Mouse (Mus musculus): ENCODE measurements around the gene Nol4l.

Gene Nol4l

DNA sequence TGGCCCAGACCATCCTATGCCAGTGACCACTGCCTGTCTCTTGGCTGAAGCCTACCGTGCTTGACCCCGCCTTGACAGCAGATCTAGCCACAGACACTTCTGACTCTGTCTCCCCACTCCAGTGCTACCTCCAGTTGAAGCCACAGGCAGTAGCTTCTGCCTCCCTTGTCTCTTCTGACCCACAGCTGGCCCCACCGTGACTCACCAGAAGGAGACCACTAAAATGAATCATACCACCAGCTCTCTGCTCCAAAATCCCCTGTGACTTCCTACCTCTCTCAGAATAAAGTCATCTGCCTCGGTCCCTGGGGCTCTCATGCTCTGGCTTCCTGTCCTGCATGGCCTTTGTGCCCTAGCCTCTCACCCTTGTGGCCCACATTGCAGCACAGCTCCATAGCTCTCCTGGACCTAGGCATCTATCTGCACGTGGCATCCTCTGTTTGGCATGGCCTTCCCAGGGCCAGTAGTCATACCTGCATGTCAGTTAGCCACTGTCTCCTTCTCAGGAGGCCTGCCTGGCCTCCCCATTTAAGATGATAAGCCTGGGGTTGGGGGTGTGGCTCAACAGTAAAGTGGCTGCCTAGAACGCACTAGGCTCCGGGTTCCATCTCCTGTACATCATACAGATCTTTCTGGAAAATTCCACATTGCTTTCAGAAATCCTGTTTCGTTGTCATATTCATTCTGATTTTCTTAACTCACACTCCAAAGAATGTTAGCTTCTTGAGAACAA lies 13.3 kb upstream of the Nol4l start:
- DNase-seq: no peak

DNA sequence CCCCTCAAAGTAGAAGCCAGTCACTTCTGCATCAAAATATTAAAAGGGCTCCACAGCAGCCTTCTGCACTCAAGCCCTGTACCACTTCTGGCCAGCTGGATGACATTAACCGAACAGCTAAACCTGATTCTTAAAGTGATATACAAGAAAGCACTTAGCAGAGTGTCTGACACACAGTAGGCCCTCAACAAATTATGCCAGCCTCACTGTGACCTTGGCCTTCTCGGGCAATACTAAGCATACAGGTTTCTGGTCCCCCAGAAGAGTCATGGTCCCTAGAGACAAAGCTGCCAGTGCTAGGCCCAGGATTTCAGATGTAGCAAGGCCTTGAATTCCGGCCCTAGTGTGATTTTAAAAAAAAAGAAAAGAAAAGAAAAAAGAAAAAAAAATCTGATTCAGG lies 9.1 kb upstream of the Nol4l start:
- no peak for DNase-seq

DNA sequence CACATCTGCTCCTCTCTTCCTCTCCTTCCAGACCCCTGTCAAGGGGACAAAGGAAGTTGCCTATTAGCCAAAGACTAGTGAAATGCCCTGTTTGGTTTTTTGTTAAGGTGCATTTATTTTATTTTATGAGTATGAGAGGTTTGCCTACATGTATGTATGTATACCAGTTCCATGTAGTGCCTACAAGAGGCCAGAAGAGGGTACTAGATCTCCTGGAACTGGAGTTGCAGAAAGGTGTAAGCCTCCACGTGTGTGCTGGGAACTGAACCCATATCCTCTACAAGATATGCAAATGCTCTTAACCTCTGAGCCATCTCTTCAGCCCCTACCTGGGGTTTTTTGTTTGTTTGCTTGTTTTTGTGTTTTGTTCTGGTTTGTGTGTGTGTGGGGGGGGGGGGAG lies 4.2 kb upstream of the Nol4l start:
- DNase-seq: no peak

DNA sequence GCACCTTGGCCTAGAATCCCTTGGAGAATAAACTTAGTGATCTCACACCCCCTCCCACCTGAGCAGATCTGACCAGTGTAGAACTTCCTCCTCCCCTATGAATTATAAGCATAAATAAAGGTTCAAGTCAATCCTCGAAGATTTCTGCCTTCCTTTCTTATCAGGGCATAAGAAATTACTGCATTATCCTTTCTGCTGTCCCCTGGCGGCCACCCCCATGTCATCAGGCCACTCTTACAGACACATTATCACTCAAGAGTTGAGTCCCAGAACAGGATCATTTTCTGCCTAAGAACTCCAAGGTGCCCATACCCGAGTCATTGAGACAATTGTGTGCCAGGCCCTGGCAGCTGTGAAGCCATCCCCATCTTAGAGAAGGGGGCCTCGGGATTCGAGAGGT lies 1.2 kb upstream of the Nol4l start:
- DNase-seq: no peak

DNA sequence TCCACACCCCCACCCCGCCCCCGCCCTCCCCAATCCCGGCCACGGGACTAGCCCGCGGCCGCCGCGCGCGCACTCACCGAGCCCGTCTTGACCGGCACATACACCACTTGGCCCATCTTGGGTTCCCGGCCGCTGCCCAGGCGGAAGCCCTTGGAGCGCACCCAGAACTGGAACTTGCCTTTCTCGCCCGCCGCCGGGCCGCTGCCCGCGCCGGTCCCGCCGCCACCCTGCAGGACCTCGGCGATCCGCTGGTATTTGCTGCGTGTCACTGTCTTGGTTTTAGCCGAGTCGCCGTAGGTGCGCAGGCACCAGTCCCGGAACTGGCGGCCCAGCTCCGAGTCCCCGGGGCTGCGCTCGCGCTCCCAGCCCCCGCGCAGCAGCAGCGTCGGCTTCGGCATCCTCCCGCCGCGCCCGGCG lies 398 bp downstream of the Nol4l start:
- DNase-seq: peak; percentile 96

DNA sequence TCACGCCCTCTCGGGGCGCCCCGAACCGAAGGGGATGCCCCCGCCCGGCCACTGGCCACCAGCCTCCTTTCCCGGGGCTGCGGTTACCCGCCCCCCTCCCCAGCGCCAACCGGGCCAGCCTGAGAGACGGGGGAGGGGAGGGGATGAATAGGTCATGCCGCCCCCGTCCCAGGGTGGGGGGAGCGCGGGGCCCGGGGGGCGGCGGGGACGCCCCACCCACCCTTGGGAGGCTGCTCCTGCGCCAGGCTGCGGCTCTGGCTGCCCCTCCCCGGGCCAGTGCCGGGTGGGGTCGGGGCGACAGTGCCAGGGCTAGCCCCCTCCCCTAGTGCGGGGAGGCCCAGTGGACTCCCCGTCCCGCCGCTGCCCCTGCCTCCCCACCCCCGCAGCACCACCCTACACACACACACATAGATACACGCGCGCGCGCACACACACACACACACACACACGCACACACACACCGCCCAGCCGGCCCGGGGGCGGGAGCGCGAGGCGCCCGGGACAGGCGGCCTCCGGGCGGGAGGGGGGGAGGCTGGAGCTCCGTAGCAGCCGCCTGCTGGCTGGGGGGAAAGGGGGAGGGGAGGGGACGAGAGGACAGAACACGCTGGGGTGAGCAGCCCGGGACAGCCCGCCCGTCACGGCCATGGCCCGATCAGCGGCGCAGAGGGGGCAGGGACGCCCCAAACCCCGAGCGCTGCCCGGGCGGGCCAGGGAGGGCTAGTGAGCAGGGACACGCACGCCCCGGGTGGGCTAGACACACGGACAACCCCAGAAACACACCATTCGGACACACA lies 1.0 kb downstream of the Nol4l start:
- peak; percentile 95 for DNase-seq

DNA sequence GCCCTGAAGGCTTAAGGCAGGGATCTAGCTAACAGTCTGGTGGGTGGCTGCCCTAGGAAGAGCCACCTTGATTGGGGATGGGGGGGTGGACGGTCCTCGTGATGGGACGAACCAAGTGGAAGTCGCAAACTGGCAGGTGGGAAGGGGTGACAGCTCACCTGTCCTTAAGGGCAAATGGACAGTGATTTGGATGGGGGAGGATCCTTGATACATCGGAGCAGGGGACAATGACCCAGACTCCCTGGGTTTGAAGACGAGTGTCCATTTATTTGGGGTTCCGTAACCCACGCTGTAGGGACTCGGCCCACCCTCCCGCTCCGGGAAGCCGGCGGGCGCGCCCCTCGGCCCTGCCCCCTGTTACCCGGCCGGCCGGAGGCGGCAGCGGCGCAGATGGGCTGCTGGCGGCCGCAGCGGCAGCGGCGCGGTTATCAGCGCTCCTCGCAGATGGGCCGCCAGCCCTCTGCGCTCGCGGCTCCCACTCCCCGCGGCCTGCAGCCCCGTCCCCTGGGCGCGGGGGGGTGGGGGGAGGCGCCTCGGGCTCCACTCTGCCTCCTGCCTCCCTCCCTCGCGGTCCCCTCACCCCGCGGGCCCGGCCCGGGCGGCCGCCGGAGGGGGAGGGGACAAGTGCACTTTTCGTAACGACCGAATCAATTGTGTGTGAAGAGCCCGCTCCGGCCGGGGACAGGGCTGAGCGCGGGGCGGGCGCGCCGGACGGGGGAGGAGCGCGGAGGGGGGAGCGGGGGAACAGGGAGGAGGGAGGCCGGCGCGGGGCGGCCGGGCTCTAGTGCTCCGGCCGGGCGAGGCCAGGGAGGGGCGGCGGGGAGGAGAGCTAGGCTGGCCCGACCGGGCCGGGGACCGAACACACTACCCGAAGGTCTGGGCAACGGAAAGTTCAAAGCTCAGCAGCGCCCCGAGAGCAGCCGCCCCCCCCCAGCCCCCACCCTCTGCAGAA lies 1.9 kb downstream of the Nol4l start:
- DNase-seq: peak; percentile 96

DNA sequence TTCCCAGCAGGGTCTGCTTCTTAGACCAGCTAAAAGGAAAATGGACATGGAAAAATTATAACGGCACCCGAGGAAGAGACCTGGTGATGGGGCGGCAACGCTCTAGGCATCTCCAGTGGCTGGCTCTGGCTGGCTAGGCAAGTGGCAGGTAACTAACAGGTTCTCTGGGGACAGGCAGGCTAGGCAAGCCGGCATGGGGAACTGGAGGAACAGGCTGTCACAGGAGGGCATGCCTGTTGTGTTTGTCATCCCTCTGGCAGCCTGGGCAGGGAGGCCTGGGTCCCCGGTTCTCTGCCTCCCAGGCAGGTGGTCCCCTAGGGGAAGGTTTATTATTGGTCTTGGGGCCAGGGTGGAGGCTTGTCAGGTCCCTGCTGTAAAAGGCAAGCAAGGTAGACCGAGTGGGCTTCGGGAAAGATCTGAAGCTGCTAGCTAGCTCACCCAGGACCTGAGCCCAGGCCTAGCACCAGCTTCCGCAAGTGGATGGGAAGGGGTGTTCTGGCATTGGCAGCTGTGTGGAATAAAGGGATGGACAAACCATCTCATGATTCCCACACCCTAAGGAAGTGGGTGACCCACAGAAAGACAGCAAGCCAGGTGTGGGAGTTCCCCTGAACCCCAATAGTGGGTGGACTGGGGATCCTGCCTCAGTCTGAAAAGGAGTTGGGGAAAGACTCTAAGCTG lies 2.8 kb downstream of the Nol4l start:
- no peak for DNase-seq

DNA sequence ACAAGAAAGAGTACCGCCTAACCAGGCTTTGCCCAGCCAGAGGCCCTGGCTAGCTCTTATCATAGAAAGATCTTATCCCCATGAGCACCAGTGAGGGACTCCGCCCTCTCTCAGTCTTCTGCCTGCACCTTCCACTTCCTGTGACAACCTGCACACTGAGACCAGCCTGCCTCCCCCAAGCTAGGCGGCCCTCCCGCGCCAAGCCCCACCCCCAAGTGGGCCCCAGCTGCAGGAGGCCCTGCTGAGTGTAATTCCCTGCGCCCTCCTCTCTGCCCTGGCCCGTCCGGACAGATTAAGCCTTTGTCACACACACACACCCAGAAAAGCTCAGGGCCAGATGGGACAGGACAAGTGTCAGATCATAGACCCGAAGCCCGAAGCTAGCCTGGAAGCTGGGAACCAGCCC lies 3.9 kb downstream of the Nol4l start:
- no peak for DNase-seq

DNA sequence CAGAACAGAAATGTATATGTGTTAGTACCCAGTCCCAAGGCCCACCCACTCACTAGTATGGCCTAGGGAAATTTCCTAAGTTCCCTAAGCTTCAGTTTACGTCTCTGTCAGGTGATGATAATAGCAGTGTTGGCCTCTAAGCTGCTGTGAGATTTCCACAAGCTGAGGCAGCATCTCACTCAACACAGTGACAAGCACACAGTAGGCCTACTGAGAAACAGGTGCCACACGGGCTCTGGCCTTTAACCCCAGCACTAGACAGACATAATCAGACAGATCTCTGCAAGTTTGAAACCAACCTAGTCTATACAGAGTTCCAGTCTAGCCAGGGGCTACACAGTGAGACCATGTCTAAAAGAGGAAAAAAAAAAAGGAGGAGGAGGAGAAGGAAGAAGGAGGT lies 5.0 kb downstream of the Nol4l start:
- no peak for DNase-seq

DNA sequence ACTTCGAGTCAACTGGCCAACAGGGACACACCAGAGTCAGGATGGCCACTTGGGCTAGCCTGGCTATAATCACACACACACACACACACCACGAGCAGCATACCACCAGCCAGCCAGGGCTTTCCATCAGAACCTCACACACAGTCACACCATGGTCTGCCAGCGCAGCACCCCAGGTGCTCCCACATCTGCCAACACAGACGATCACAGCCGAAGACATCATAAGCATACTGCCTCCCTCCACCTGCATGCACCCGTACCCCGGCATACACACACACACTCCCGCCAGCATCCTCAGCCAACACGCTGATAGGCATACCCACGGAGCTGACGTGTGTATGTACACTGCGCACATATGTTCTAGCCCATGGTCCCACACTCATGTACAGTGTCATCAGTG lies 6.1 kb downstream of the Nol4l start:
- DNase-seq: no peak

DNA sequence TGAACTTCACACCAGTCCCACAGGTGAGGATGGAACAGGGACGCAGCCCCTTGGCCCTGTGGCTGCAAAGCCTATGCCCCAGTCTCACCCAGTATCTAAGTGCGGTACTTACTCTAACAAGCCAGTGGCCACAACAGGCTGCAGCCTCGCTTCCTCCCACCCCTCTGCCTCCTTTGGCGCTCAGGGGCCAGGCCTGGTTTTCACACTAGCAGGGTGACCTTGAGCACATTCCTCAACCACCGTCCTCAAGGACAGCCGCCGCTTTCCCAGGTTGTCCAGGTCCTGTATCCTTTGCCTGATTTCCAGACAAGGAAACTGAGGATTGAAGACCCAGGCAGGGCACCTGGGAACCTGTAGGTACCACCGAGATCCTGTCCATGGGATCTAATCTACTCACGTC lies 6.6 kb downstream of the Nol4l start:
- DNase-seq: no peak

DNA sequence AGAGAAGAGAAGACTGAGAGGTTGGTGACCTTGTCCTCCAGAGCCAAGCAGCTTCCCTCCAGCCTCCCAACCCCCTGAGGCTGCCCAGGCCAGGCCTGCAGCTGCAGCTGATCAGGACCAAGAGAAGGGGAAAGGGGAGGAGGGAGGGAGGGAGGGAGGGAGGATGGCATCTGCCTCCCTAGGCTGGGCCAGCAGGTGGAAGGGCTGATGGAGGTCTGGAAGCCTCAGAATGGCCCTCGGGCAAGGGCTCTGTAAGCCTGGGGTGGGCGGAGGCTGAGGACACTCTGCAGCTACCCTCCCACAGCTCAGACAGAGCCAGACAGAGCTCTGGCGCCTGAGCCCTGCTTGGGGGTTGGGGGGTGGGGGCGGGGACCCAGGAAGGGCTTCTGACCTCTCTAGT lies 7.5 kb downstream of the Nol4l start:
- no peak for DNase-seq

DNA sequence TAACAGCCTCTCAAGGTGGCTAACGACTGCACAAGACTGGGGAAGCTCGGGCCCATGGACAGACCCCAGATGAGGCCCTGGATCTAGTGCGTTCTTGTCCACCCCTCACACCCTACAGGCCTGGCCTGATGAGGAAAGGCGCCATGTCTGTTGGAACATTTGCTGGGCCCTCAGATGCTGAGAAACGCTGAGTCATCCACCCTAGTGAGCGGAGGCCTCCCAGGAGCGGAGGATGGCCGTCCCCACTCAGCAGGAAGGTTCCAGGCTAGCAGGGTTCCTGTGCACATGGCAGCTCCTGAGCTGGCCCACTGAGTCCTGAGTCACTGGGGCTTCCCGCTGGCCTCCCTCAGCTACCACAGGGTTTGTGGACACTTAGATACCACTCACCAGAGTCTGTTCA lies 9.7 kb downstream of the Nol4l start:
- DNase-seq: no peak

DNA sequence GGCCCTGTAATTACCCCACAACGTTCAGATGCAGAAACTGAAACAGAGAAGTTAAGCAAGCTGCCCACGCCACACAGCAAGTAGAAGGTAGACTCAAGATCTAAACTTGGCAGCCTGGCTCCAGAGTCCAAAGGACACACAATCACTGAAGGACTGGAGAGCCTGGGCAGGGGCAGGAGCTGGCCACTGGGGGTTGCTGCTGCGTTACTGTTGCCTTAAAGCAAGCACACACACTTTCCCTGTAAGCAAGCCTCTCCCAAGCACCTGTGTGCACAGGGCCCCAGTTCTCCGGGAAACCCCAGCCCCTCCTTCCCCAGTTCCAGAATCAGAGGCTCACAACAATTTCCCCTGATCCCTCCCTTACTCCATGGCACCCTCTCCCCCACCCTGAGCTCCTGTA lies 12.8 kb downstream of the Nol4l start:
- DNase-seq: no peak

DNA sequence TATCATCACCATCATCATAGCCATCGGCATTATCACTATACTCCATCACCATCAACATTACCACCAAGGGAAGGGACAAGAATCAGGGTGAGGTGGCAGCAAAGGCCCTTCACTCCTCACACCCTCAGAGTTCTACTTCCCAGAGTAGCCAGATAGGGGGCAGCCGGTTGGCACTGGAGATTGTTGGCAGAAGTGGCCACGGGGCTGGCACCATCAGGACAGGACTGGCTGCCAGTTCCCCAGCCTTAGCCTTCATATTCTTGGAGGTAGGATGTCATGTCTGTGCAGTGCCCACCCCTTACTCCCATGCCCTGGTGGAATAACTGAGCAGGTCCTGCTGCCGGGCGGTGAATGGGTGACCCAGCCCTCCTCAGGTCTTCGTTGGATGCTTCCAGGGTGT lies 14.2 kb downstream of the Nol4l start:
- no peak for DNase-seq

DNA sequence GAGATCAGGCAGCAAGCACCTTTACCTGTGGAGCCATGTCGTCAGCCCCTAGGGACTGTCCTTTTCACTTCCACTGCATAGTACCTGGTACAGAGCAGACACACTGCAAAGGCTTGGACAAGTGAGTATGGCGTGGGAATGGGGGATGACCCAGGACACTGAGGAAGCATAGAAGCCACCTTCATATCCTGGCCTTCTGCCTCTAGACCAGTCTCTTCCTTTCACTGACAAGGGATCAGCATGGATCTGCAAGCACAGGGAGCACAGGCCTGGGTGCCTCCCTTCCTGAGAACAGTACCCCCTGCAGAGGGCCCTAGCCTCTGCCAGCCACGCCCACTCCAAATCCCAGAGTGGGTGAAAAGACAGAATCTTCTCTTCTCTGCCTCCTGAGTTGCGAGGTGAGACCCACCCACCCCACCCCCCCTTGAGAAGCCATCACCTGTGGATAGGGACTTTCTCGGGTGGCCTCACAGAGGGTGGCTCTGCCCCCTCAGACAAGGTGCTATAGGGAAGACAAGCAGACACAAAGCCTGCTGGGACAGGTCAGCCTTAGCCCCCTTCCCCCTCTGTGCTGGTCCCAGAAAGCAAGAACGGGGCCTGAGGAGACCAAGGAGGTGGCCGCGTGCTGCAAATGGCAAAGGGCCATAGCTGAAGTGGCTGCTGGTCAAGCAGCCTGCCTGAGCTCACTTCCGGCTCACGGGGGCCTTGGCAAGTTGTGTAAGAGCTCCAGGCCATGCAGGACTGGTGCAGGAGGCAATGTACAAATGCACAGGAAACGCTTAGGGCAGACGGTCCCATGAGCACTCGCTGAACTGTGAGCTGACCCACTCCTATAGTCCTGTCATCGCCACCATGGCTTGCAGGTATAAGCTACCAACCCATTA lies 15.0 kb downstream of the Nol4l start:
- no peak for DNase-seq

DNA sequence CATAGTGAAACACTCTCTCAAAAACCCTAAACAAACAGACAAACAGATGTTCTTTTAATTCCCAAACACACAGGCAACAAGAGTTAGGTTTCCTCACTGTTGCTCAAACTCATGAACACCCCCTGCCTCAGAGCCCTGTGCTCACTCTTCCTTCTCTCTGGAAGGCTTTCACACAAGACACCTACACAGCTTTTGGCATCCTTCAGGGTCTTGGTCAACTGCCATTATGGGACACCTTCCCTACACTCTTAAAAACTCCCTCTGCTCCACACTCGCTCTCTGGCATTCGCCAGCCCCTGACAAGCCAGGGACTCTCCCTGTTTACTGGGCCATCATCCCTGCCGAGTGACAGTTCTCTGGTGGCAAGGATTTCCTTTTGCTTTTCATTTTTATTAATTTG lies 15.8 kb downstream of the Nol4l start:
- DNase-seq: no peak

DNA sequence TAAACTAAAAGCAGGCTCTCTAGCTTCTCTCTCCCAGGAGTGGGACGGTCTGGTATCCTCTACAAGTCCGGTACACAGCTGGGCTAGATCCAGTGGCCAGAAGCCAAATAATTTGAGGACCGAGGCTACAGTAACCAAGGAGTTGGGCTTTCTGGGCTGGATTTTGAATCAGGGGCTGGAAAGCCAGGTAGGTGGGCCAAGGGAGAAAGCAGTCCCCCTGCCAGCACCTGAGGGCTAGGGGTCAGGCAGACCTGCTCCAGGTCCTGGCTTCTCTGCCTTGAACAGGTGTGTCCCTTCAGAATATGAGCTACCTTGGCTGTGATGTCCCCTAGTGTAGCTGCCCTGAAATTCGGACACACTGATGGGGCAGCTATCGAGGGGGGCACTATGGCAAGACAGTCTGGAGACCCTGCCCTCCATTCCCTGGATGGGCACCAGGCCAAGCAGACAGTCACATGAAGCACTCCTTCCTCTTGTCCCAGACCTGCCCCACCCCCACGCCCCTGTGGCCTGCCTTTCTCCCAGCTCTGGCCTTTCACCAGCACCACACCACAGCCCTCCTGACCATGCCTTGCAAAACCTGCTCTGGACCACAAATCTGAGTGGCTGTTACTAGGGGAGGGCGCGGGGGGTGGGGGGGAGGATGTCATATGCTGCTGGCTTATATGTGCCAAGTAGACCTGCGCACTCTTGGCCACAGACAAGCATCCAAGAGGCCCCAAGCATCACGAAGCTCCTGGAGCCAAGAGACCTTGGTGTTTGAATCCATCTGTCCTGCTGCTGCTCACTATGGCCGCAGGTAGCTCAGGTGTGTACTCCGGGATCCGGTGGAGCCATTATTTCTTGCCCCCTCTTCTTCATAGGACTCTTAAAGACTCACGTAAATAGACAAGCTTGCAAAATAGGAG lies 17.1 kb downstream of the Nol4l start:
- DNase-seq: no peak

DNA sequence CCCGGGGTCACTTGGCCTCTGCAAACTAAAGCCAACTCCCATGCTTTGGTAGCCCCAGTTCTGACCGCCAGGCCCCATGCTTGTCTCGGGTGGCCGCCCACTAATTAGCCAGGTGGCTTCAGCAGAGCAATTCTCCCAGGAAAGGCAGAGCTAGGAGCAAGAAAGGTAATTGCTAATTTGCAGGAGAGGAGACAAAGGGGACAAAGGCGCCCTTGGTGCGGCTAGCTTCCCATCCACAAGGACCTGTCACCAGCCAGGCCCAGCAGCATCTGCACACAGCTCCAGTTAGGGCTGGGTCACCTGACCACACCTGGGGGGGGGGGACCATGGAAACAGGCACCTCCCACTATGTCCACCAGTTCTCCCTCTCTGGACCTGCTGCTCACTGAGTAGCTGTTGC lies 18.2 kb downstream of the Nol4l start:
- DNase-seq: no peak

DNA sequence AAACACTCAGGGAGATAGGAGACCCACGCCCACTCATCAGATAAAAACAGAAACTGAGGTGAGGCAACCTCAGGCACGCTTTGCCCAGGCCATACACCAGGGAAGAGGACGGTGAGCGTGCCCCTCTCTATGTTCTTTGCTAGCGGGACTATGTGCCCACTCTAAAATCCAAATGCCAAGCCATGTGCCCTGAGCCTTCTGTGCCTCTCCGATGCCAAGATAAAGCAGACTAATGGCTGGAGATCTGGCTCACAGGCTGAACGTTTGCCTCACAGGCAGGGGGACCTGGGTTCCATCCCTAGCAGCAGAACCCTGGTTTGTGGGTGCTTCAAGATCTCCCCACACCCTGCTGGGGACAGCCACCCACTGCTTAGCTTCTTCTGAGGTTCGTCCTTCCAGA lies 19.6 kb downstream of the Nol4l start:
- no peak for DNase-seq
